Mouse (Mus musculus) liver, embryonic 14.5 days (tissue): ENCODE measurements at regions not wholly inside any gene's neighbourhood (a gene's known extent, or its start where the extent isn't known, plus 50 kb on each side); places are given as distances from the start of the nearest gene placed in this dataset.

Experiments used
- CTCF ChIP-seq: IDR thresholded peaks from 2 replicates; pipeline ENCODE4 v1.5.1; 2016; ENCODE audit warnings: antibody characterized with exemption, low read depth, control low read depth
- EP300 ChIP-seq: IDR thresholded peaks from 2 replicates; pipeline ENCODE4 v1.6.1; 2016; ENCODE audit warnings: antibody characterized with exemption, low read depth

- TF ChIP-seq CTCF (no peak), EP300 (no peak)
These were observed 128.5 kb upstream of the Adamts18 start for GRCm38 (mm10) chr8:113977072-113977471.
